Mouse (Mus musculus): Measurements from ENCODE around the gene Zfp101.

DNA sequence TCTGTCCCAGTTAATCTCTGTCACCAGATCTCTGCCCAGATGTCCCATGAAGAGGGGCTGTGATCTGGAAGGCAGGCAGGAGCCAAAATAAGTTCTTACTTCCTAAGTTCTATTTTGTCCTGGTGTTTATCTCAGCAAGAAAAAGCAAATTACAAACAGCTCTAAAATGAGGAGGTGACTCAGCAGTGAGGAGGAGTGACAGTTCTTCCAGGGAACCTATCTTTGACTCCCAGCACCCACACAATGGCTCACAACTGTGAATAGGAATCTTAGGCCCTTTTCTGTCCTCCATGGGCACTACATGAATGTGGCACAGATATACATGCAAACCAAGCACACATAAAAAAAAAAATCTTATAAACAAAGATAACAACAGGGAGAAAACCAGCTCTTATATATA is 8.7 kb downstream of the Zfp101 start:
- TF ChIP-seq CTCF (IDR thresholded peaks at IDR 0.05; ENCODE audit: extremely low read depth, insufficient read depth, low read length) (no peak), POLR2A (IDR thresholded peaks at IDR 0.05; ENCODE audit: extremely low read depth, insufficient read depth, low read length) (no peak)

All from cortical plate, adult 2 months (tissue).